Mouse (Mus musculus): Measurements from ENCODE around the gene Spic. TPM values are rescaled to one million over a fixed set of nuclear protein-coding genes. Genes with fewer than 3 reads are reported as not detected.

Spic gene
- polyA plus RNA-seq, 1 experiment from 2014 or later: 0.44 TPM

DNA sequence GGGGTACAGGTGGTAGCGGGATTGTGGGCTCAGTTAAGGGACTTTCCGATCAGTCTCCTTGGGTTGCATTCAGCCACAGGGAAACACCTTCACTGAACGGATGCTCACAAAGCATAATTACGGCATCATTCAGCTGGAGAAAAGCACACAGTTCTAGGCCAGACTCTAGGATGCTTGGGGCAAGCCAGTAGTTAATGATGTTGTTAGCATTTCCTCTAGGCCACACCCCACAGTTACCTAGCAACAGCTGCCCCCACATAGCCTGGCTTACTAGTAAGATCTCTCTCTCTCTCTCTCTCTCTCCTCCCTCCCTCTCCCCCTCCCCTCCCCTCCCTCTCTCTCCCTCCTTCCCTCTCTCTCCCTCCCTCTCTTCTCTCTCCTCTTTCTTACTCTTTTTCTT lies 57.8 kb downstream of the Spic start:
- DNase-seq (ENCODE audit: low spot score): no peak
- ATAC-seq: no peak
- H3K9me3 ChIP-seq (ENCODE audit: low read length): no peaks in the 10 kb centered on the region
- H3K4me1 ChIP-seq (ENCODE audit: insufficient read depth, low read depth, low read length): no peaks in the 10 kb centered on the region
- H3K27ac ChIP-seq (ENCODE audit: low read length): no peak overlapping the region
- H3K36me3 ChIP-seq (ENCODE audit: insufficient read depth, low read length): no peaks in the 10 kb centered on the region
- TF ChIP-seq CTCF (IDR thresholded peaks at IDR 0.05) (no peak), EP300 (IDR thresholded peaks at IDR 0.05) (no peak)
- H3K27me3 ChIP-seq (replicated peaks; ENCODE audit: insufficient read depth, low read length): no peaks in the 10 kb centered on the region
- no peak overlapping the region for H3K9ac ChIP-seq (replicated peaks; ENCODE audit: low read depth)
- WGBS: 77% methylated on average over 4 of the region's 4 CpGs
- H3K4me3 ChIP-seq (ENCODE audit: low read depth, low read length): no peak overlapping the region
- H3K4me2 ChIP-seq (replicated peaks; ENCODE audit: low read depth, low read length): no peak overlapping the region

DNA sequence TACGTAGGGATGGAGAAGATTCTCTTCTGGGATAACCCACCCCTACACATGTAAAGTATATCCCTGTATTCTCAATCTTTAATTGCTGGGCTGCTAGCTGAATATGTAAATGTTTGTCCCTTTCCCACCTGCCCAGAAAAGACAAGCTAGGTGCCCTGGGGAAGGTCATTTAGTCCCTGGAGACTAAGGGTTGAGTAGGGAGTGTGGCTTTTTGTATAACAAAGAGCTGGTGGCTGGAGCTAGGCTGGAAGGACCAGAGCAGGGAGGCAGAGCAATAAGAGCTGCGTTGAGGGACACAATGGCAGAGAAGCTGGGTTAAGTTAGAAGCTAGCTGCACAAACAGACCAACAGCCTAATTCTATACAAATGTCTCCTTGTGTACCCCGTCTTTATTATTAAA lies 58.6 kb downstream of the Spic start:
- no peak for DNase-seq (ENCODE audit: low spot score)
- no peak for TF ChIP-seq EP300 (IDR thresholded peaks at IDR 0.05)
- TF ChIP-seq CTCF (IDR thresholded peaks at IDR 0.05): no peak
- Histone ChIP-seq H3K4me2 (replicated peaks; ENCODE audit: low read depth, low read length) (no peak overlapping the region), H3K27ac (ENCODE audit: low read length) (no peak overlapping the region), H3K9me3 (ENCODE audit: low read length) (no peaks in the 10 kb centered on the region), H3K27me3 (replicated peaks; ENCODE audit: insufficient read depth, low read length) (no peaks in the 10 kb centered on the region), H3K36me3 (ENCODE audit: insufficient read depth, low read length) (no peaks in the 10 kb centered on the region), H3K9ac (replicated peaks; ENCODE audit: low read depth) (no peak overlapping the region), H3K4me3 (ENCODE audit: low read depth, low read length) (no peak overlapping the region), H3K4me1 (ENCODE audit: insufficient read depth, low read depth, low read length) (no peaks in the 10 kb centered on the region)
- ATAC-seq: no peak
- 76% methylated on average over 3 of the region's 3 CpGs for WGBS

Other genes with a start within 250 kb of the Spic start
- gene Sycp3, start 225.4 kb downstream of the Spic start, polyA plus RNA-seq (2015; fragmentation: Nextera tagmentation; extraction: Ambion mirVana): not detected in 2 replicates
- 120 and 125 TPM in 2 replicates for gene Chpt1, start 180.9 kb downstream of the Spic start, polyA plus RNA-seq (2015; fragmentation: Nextera tagmentation; extraction: Ambion mirVana)
- gene Mybpc1, start 79.9 kb downstream of the Spic start, polyA plus RNA-seq (2015; fragmentation: Nextera tagmentation; extraction: Ambion mirVana): 0.10 and 0.12 TPM in 2 replicates
- gene Arl1, start 45.8 kb upstream of the Spic start, polyA plus RNA-seq (2015; fragmentation: Nextera tagmentation; extraction: Ambion mirVana): 173 and 176 TPM in 2 replicates
- gene Utp20, start 141.8 kb upstream of the Spic start, polyA plus RNA-seq (2015; fragmentation: Nextera tagmentation; extraction: Ambion mirVana): 6.5 TPM in 2 replicates
- gene Slc5a8, start 201.0 kb upstream of the Spic start, polyA plus RNA-seq (2015; fragmentation: Nextera tagmentation; extraction: Ambion mirVana): 0.13 and 0.14 TPM in 2 replicates

Data from lung, postnatal 0 days (tissue).